Mouse (Mus musculus) megakaryocyte, embryonic 14.5 days (primary cell): Measurements from ENCODE around the gene Kcnh2. TPM values are rescaled to one million over a fixed set of nuclear protein-coding genes. Genes with fewer than 3 reads are reported as not detected.

ENCODE experiments used
- H3K27me3 ChIP-seq: replicated peaks from 2 replicates; pipeline ENCODE3; 2012; ENCODE audit warnings: inconsistent platforms
- H3K36me3 ChIP-seq: replicated peaks from 2 replicates; pipeline ENCODE3; 2012; ENCODE audit warnings: low read length, inconsistent platforms, mixed read lengths
- H3K4me1 ChIP-seq: 2 replicates; pipeline ENCODE4 v1.6.1; 2012; ENCODE audit warnings: inconsistent platforms
- H3K4me3 ChIP-seq: replicated peaks from 2 replicates; pipeline ENCODE3; 2012; ENCODE audit warnings: moderate library complexity, mild to moderate bottlenecking, inconsistent platforms
- H3K9me3 ChIP-seq: 2 replicates; pipeline ENCODE4 v1.6.1; 2012; ENCODE audit warnings: inconsistent platforms
- FLI1 ChIP-seq: IDR thresholded peaks from 2 replicates; pipeline ENCODE4 v1.6.1; 2012; ENCODE audit warnings: low read length, inconsistent platforms, mixed read lengths
- GATA1 ChIP-seq: IDR thresholded peaks from 3 replicates; pipeline ENCODE4 v1.6.1; 2012; ENCODE audit warnings: mixed read lengths, low read length, inconsistent platforms, borderline replicate concordance
- polyA plus RNA-seq: library from polyadenylated mRNA; stranded (reverse); fragments of >175 nt; gene quantifications from 2 replicates; pipeline ENCODE4 v1.2.3, GENCODE M21; 2012; ENCODE audit warnings: low replicate concordance; ENCODE audit not compliant: insufficient read depth

The Kcnh2 gene
- polyA plus RNA-seq, 1 experiment: 0.10 TPM

GRCm38 (mm10) chr5:24337366-24337765 lies 14.0 kb downstream of the Kcnh2 start:
- TF ChIP-seq GATA1 (no peak), FLI1 (no peak)
- Histone ChIP-seq H3K27me3 (peaks cover 95% of the 10 kb centered on the region), H3K4me1 (peaks cover 14% of the 10 kb centered on the region), H3K4me3 (peak overlapping the region; percentile 21), H3K36me3 (no peaks in the 10 kb centered on the region), H3K9me3 (no peaks in the 10 kb centered on the region)

GRCm38 (mm10) chr5:24335888-24336511 lies 15.4 kb downstream of the Kcnh2 start:
- Histone ChIP-seq H3K9me3 (no peaks in the 10 kb centered on the region), H3K4me3 (no peak overlapping the region), H3K36me3 (no peaks in the 10 kb centered on the region), H3K27me3 (peaks cover 93% of the 10 kb centered on the region), H3K4me1 (peaks cover 14% of the 10 kb centered on the region)
- no peak for TF ChIP-seq FLI1
- no peak for TF ChIP-seq GATA1

GRCm38 (mm10) chr5:24334749-24335148 lies 16.7 kb downstream of the Kcnh2 start:
- Histone ChIP-seq H3K4me3 (no peak overlapping the region), H3K36me3 (no peaks in the 10 kb centered on the region), H3K9me3 (no peaks in the 10 kb centered on the region), H3K27me3 (peaks cover 94% of the 10 kb centered on the region), H3K4me1 (peaks cover 16% of the 10 kb centered on the region)
- TF ChIP-seq GATA1: no peak
- no peak for TF ChIP-seq FLI1

- peaks cover 94% of the 10 kb centered on the region for H3K27me3 ChIP-seq
- TF ChIP-seq GATA1 (no peak), FLI1 (no peak)
- no peak overlapping the region for H3K4me3 ChIP-seq
- no peaks in the 10 kb centered on the region for H3K9me3 ChIP-seq
- peaks cover 16% of the 10 kb centered on the region for H3K4me1 ChIP-seq
- no peaks in the 10 kb centered on the region for H3K36me3 ChIP-seq
Observed at GRCm38 (mm10) chr5:24332401-24332800, 19.0 kb downstream of the Kcnh2 start.

GRCm38 (mm10) chr5:24329965-24330298 lies 21.5 kb downstream of the Kcnh2 start:
- Histone ChIP-seq H3K27me3 (peaks cover 95% of the 10 kb centered on the region), H3K9me3 (no peaks in the 10 kb centered on the region), H3K4me3 (no peak overlapping the region), H3K4me1 (peaks cover 9% of the 10 kb centered on the region), H3K36me3 (no peaks in the 10 kb centered on the region)
- TF ChIP-seq FLI1: no peak

- Histone ChIP-seq H3K27me3 (peaks cover 94% of the 10 kb centered on the region), H3K4me1 (peaks cover 9% of the 10 kb centered on the region), H3K36me3 (no peaks in the 10 kb centered on the region), H3K9me3 (no peaks in the 10 kb centered on the region), H3K4me3 (peak overlapping the region; percentile 46)
- no peak for TF ChIP-seq FLI1
- no peak for TF ChIP-seq GATA1
Observed at GRCm38 (mm10) chr5:24329212-24329964, 22.0 kb downstream of the Kcnh2 start.

GRCm38 (mm10) chr5:24328813-24329211 lies 22.6 kb downstream of the Kcnh2 start:
- H3K36me3 ChIP-seq: no peaks in the 10 kb centered on the region
- H3K27me3 ChIP-seq: peaks cover 93% of the 10 kb centered on the region
- no peaks in the 10 kb centered on the region for H3K9me3 ChIP-seq
- TF ChIP-seq GATA1 (no peak), FLI1 (no peak)
- H3K4me3 ChIP-seq: no peak overlapping the region
- peaks cover 9% of the 10 kb centered on the region for H3K4me1 ChIP-seq

GRCm38 (mm10) chr5:24326842-24327417 lies 24.5 kb downstream of the Kcnh2 start:
- no peak overlapping the region for H3K4me3 ChIP-seq
- no peaks in the 10 kb centered on the region for H3K36me3 ChIP-seq
- TF ChIP-seq FLI1 (no peak), GATA1 (no peak)
- H3K4me1 ChIP-seq: peaks cover 9% of the 10 kb centered on the region
- H3K9me3 ChIP-seq: no peaks in the 10 kb centered on the region
- peaks cover 89% of the 10 kb centered on the region for H3K27me3 ChIP-seq

GRCm38 (mm10) chr5:24326166-24326841 lies 25.1 kb downstream of the Kcnh2 start:
- Histone ChIP-seq H3K4me1 (peaks cover 9% of the 10 kb centered on the region), H3K4me3 (peak overlapping the region; percentile 19), H3K36me3 (no peaks in the 10 kb centered on the region), H3K9me3 (no peaks in the 10 kb centered on the region), H3K27me3 (peaks cover 85% of the 10 kb centered on the region)
- TF ChIP-seq FLI1 (no peak), GATA1 (no peak)

GRCm38 (mm10) chr5:24325251-24325650 lies 26.2 kb downstream of the Kcnh2 start:
- Histone ChIP-seq H3K9me3 (no peaks in the 10 kb centered on the region), H3K4me3 (peak overlapping the region; percentile 7), H3K4me1 (peaks cover 13% of the 10 kb centered on the region), H3K36me3 (no peaks in the 10 kb centered on the region), H3K27me3 (peaks cover 86% of the 10 kb centered on the region)
- TF ChIP-seq GATA1 (no peak), FLI1 (no peak)
